Mouse (Mus musculus) activated CD4-positive, CD25-positive, alpha-beta regulatory T cell, adult 4 months (primary cell): ENCODE measurements around the gene Gabarap. TPM values are rescaled to one million over a fixed set of nuclear protein-coding genes. Genes with fewer than 3 reads are reported as not detected.

Experiments used
- ATAC-seq: one replicate; pipeline ENCODE4 v1.8.0; 2017
- polyA plus RNA-seq, 2 experiments: library from polyadenylated mRNA; unstranded; fragments of 100-300 nt; shearing (Covaris generic); gene quantifications; one replicate each; pipeline ENCODE4 v1.2.1; 2017

Gabarap gene
- polyA plus RNA-seq, 2 experiments from 2014 or later: 343 to 373 TPM

DNA sequence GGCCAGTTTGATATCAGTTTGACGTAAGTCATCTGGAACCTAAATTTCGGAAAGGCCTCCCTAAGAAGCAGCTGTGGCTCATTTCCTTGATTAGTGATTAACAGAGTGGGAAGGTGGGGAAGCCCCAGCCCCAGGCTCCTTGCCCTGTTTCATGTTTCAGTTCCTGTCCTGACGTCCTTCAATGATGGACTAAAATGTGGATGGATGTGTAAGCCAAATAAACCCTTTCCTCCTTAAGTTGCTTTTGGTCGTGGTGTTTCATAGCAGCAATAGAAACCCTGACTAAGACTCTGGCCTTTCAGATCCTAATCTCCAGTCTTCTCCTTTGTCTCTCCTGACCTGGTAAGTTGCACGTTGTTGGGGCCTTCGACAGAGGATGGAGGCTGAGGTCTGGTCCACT lies 20.7 kb upstream of the Gabarap start:
- no peak for ATAC-seq

DNA sequence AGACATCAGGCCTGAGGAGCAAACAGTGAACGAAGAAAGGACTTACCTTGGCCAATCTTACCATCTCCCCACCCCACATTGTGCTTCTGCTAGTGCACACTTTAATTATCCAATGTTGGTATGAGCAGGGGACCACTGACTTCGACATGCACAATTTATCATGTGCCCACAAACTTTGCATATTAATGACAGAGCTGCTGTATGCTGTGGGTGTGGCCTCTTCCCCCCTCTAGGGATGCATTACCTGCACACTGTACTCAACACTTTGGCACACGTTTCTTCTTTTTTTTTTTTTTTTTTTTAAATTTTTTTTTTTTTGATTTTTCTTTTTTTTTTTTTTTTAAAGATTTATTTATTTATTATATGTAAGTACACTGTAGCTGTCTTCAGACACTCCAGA lies 20.2 kb upstream of the Gabarap start:
- ATAC-seq: no peak

DNA sequence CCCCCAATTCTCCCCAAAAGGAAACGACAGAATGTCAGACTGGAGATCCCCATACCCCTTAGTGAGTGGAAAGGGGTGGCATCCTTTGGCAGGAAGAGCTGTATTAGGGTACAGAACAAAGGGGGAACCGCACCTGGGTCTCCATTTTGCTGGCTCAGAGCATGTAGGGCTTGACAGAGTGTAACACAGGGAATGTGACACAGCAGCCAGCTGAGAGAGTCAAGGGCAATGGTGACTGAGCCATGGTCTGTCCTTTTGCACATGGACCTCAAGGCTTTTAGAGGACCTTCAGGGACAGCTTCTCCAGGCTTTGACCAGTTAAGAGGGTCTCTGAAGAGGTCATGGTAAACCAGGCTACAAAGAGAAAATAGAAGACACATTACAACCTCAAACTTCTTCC lies 16.0 kb upstream of the Gabarap start:
- no peak for ATAC-seq

DNA sequence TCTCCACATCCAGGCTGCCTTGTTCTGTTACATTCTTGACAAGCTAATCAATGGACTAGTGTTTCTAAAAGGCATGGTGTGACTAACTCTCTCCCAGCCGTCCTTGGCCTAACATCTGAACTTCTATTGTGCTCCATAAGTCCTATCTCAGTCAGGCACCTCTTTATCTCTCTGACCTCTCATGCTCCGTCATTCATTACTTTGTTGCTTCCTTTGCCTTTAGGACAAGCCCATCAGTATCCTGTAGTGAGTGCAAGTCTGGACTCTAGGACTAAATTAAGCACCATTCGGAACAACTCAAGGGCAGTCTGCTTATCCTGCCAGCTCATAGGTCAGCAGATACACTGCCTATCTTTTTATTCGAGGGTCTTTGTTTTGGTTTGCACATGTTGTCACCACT lies 14.7 kb upstream of the Gabarap start:
- ATAC-seq: no peak

DNA sequence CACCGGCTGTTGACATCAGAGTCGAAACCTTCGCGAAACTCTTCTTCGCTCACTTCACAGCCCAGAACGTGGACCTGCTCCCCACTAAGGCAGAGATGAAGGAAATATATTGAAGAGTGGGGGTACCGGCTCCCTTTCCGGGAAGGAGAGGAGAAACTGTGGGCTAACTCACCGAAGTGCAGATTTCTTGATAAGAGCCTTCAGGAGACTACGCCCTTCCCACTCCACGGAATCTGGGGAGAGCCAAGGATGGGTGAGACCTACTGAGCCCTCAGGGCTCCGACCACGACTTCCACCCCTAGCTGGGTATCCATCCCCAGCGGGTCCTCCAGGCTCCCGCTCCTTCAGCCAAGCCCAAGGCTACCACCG lies 11.1 kb upstream of the Gabarap start:
- no peak for ATAC-seq

DNA sequence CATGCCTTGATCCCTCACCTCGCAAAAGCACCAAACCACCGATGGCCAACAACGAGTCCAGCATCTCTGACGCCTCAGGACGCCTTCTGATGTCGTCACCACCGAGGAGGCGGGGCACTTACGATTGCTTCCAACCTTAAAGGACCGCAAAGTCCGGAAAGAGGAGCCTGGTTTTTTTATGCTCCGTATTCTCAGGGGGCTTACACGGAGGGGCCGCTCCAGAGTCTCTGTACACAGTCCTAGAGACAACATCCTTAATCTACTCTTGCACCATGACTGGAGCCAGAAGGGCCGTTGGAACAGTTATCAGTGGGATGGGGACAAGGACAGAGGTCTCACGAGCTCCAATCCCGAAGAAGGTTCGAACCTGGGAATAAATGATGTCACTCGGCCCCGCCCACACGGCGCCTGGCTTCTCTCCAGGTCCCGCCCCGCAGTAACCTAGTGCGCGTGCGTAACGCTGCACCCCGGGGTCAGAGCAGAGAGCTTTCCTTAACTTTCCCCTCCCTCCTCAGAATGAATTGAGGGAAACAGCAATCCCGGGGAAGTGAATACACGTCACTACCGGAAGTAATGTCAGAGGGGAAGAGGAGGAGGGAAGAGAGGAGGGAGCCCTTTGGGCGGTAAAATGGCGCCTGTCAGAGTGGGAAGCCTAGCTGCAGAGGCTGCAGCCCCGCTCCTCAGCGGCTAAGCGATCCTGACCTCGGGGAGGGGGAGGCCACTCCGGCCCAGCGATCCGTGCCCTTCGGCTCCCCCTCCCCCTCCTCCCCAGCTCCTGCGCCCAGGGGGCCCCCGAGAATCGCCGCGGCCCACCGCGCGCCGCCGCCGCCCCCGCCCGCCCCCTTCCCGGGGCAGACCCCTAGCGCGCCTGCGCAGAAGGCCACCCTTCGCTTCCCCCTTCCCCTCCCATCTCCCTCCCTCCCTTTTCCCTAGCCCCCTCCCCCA lies 10.5 kb upstream of the Gabarap start:
- ATAC-seq: peak; percentile 78

DNA sequence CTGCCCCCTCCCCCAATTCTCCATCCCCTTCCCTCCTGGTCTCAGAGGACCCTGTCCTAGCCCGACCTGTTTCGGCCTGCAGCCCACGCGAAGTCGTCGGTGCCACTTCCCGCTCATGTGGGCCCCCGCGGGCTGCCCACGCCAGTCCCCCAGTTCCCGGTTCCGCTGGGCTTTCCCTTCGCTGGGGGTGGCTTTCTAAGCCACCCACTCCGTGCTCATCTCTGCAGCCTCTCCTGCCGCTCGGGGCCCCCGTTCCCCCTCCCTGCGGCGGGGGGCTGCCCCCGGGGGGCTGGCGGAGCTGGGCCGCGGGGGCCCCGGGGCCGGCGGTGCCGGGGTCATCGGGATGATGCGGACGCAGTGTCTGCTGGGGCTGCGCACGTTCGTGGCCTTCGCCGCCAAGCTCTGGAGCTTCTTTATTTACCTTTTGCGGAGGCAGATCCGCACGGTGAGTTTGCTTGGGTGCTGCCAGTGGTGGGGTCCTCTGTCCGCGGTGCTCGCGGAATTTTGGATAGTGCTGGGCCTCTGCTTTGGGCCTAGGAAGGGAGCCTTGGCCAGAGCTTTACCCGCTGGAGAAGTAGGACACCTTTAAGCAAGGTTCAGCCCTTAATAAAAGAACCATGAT lies 9.7 kb upstream of the Gabarap start, which contains the start of gene Ctdnep1:
Gene Ctdnep1 (plus strand): TSS at position 16 of the 622 bp plus-strand sequence.
- peak; percentile 35 for ATAC-seq

DNA sequence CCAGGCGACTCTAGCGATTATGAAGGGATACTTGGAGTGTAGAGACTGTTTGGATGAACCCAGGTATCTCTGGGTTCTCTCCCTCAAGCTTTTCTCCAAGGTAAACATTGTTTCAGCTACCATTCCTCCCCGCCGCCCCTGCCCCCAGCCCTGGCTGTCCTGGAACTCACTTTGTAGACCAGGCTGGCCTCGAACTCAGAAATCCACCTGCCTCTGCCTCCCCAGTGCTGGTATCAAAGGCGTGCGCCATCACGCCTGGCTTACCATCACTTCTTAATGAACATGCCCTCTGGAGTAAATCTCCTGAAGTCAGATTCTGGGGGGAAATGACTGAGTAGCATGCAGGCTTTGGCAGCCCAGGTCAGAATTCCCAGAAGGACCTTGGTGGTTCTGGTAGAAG lies 8.7 kb upstream of the Gabarap start, which contains the start of gene Elp5:
Gene Elp5 (minus strand): TSS at position 293 of the 400 bp plus-strand sequence.
- ATAC-seq: no peak

DNA sequence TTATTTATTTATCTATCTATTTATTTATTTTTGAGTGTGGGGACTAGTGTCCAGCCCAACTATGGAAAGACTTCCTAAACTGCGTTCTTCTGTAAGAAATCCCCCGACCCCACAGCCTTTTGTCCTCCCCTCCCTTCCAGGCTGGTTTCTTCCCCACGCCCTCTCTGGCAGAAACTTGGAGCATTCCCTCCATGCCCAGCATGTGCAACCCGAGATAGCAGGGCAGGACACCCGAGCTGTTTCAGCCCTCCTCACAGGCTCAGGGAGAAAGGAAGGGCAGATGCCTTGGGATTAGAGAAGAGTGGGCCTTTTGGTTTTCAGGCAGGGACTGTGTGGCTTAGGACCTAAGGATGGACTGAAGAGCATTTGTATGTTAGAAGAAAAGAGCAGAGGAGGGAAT lies 8.1 kb upstream of the Gabarap start:
- ATAC-seq: no peak

DNA sequence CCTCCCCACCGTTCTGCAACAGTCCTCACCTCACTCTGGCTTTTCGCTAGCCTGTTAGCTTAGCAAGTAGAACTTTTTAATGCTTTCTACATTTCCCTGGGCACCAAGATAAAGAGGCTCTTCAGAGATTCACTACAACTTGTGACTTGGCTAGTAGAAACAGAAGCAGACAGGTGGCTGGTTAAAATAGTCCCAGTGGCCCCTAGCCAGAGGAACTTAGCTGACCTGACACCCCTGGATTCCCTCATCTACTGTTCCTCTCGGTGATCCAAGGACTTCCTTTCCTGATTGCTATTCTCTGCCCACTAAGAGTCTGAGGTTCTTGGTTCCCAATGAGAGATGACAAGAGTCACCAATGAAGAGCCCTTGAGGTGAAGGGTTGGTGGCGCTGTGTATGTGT lies 7.6 kb upstream of the Gabarap start:
- ATAC-seq: no peak

DNA sequence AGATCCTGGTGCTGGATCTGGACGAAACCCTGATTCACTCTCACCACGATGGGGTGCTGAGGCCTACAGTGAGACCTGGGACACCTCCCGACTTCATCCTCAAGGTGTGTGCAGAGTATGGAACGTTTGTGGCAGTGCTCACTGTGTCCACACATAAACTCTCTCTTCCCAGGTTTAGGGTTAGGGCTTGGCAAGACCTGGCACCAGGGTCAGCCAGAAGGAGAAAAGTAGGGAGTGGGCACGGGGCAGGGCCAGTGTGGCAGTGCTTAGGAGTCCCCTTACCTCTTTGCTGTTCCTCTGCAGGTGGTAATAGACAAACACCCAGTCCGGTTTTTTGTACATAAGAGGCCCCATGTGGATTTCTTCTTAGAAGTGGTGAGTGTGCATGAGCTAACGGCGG lies 6.5 kb upstream of the Gabarap start:
- no peak for ATAC-seq

DNA sequence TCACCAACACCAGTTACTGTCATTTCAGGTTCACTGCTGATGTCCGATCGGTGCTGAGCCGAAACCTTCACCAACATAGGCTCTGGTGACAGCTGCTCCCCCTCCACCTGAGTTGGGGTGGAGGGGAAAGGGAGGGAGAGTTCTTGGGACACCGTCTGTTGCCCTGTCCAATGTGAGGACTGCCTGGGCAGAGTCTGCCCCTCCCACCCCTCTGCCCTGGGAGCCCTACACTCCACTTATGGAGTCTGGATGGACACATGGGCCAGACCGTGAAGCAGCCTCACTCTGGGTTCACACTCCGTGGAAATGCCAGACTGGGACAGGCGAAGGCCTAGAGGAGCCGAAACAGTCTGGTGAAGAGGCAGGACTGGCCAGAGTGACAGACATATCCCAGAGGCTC lies 994 bp upstream of the Gabarap start:
- ATAC-seq: no peak

DNA sequence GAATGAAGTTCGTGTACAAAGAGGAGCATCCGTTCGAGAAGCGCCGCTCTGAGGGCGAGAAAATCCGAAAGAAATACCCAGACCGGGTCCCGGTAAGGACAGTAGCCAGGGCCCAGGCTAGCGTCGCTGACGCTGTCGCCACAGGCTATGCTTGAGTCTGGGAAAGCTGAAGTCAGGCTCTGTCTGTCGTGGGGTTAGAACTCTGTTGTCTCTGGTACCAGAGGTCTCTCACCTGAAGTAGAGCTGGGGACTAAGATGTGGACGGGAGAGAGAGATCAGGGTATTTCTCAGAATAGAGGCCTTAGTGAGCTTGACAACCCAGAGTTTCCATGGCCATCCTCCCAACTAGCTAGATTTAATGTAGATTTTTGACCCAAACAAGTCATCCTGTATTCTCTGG lies 768 bp downstream of the Gabarap start:
- ATAC-seq: no peak

DNA sequence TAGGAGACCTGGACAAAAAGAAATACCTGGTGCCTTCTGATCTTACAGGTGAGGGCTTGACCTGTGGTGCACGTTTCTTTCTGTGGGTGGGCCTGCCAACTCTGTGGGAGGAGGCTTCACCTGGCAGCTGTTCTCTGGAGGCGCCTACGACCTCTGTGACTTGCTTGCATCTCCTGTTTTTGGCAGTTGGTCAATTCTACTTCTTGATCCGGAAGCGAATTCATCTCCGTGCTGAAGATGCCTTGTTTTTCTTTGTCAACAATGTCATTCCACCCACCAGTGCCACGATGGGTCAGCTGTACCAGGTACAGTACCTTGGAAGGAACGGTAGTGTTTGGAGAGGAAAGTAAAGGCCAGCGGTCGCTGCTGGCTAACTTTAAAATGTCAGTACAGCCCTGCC lies 1.5 kb downstream of the Gabarap start:
- no peak for ATAC-seq

DNA sequence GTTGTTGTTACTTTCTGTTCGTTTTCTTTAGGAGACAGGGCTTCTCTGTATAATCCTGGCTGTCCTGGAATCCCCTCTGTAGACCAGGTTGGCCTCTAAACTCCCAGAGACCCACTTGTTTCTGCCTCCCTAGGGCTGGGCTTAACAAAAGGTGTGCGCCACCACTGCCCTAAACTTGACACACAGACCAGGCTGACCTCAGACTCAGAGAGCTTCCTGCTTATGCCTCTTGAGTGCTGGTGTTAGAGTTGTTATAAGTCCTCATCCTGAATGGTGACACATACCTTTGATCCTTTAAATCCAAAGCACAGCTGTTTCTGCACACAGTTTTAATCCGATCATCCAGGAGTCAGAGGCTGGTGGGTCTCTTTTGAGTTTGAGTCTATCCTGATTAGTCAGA lies 2.0 kb downstream of the Gabarap start:
- no peak for ATAC-seq

DNA sequence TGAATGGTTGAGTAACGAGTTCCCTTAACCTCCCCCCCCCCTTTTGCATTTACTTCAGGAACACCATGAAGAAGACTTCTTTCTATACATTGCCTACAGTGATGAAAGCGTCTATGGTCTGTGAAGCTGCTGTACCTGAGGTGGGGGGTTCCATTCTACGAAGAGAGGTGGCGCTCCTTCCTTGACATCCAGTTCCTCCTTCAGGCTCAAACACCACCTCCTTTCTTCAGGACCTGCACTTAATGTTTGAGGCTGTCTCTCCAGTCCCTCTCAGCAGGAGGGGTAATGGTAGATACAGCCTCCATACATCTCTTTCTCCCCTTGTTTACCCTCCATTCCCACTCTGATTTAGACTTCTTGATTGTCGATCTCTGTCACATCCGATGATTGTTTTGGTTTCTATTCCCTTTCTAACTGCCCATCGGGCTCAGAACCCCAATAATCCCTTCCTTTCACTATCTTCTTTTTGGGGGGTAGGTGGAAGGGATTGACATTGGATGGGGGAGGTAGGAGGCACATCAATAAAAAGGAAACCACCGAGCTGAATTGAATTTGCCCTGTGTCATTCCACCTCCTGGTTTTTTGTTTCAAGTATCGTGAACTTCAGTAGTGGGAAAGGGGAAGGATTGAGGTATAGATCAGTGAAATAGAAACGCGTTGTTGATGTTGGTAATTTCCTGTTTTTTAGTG lies 3.6 kb downstream of the Gabarap start:
- ATAC-seq: no peak

DNA sequence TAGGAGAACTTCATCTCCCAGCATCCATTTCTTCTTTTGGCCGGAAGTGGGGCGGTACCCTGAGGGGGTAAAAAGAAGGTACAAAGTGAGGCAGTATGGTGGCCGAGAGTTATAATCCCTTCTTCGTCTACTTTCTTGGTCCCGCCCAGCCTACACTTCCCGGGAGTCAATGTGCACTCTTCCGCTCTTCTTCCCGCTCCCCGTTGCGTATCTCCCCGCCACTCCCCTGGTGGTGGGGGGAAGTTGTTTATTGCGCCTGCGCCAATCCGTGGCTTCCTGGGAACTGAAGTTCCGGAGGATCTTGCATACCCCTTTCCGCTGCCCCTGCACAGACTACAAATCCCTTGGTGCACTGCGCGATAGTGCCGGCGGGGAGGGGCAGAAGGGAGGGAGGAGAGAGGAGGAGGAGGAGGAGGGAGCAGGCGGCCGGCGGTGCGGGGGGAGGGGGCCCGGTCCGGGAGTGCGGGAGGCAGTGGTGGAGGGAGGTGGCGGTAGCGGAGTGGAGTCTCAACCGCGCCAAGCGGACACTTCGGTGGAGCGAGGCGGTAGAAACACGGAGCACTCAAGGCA lies 4.5 kb downstream of the Gabarap start, which contains the start of gene Phf23:
Gene Phf23 (plus strand): TSS at position 387 of the 570 bp plus-strand sequence.
- peak; percentile 58 for ATAC-seq

DNA sequence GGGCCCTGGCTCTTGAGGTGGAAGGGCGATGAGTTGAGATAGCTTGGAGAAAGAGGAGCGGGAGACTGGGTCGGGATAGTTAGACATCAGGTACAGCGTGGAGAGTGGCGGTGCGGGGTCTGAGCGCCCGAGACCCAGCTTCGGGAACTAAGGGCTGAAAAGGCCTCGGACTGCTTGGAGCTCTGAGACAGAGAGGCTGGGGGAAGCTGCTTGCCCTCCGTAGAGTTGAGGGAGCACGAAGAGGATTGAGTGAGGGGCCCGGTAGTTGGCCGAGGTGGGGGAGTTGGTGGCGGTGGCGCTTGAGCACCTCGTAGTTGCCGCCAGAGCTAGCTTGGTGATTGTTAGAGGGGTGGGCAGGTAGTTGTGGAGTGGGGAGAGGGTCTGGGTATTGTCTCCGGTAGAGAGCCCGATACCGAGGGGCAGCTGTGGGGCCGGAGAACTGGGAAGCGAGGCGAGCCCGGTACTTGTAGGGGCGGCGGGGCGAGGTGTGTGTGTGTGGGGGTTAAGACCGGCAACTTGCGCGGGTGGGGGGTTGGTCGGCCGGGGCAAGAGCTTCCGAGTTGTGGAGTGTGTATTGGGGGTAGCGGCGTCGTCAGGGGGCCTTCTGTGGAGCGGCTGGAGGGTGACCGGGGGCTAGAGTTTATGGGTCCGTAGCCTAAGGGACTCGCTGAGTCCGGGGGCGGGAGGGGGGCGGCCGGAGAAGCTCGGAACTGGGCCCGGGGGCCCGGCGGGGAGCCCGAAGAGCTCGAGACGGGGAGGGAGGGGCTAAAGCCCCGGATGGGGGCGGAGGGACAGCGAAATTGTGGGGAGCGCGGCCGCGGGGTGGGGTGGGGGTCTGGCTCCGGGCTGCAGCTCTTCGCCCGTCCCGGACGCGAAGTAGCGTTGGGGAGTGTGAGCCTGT lies 5.5 kb downstream of the Gabarap start:
- ATAC-seq: no peak

DNA sequence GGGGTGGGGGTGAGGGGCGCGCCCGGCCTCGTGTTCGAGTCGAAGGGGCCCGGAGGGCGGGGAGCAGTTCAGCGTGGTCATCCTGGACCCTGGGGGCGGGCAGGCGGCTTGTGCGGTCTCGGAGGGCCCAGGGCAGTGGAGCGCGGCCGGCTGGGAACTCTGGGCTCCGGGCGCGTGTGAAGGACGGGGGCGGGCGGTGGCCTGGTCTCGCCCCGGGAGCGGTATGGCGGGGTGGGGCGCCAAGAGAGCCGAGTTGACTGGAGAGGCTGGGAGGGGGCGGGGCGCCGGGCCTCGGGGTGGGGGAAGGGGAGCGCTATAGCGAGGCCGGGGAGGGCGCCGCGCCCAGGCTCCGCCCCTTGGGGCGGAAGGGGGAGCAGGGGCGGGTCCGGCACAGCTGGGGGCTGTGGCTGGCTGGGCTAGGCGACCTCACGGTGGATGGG lies 6.1 kb downstream of the Gabarap start:
- peak; percentile 13 for ATAC-seq

DNA sequence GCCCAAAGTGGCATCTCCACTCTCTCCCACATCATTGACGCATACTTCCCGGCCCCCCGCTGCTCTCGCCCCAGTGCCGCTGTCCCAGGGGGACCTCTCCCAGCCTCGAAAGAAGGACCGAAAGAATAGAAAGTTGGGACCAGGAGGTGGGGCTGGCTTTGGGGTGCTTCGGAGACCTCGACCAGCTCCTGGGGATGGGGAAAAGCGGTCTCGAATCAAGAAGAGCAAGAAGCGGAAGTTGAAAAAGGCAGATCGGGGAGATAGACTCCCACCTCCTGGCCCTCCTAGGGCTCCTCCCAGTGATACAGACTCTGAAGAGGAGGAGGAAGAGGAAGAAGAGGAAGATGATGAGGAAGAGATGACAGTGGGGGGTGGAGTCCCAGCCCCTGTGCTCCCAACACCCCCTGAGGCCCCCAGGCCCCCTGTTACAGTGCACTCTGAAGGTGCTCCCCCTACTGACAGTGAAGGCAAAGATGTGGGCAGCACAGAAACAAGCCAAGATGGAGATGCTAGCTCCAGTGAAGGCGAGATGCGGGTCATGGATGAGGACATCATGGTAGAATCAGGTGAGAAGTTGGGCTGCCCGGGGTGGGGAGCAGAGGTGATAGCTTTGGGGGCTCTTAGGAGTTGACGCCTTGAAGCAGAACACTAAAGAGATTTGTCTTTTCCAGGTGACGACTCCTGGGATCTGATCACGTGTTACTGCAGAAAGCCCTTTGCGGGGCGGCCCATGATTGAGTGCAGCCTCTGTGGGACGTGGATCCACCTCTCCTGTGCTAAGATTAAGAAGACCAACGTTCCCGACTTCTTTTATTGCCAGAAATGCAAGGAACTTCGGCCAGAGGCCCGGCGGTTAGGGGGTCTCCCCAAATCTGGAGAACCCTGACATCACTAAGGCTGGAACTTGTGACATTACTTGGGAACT lies 7.9 kb downstream of the Gabarap start:
- ATAC-seq: no peak

DNA sequence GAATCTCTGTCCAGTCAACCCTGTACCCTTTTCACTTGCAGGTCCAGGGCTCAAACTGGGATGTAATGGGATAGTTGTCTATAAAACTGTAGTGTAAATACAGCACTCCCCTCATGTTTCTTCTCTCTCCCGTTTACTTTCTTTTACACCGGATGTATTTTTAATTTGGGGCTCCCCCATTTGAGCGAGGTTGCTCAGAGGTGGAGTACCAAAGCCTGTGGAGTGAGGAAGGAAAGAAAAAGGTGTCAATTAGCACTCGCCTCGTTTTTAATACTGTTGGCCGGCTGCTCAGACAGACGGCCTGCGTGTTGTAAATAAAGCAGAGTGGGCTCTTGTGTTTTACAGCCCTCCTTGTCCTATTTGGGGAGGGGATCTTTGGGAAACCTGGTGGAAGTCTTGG lies 8.7 kb downstream of the Gabarap start:
- no peak for ATAC-seq
